Mouse (Mus musculus) adrenal gland, adult 18-20 months (tissue): Measurements from ENCODE around the gene Ceacam1. TPM values are rescaled to one million over a fixed set of nuclear protein-coding genes. Genes with fewer than 3 reads are reported as not detected.
"Not testable (repeated sequence)": the region's sequence is repeated elsewhere in the genome, so short reads cannot be mapped to it uniquely, and the experiment has no call there.

Experiments used
- DNase-seq, 2 experiments: peaks; one replicate each; pipeline ENCODE4 v3.0.0; 2021 to 2022; ENCODE audit warnings: low spot score in 2 of 2
- long read RNA-seq, 2 experiments: library from polyadenylated mRNA; stranded (forward); transcript quantifications; one replicate each; pipeline ENCODE4 v2.0.0; 2021
- total RNA-seq, 2 experiments: library from RNA; stranded (reverse); gene quantifications; 1 replicate in 1 of 2; 2 replicates in 1 of 2; pipeline ENCODE4 v1.2.3; 2021

Gene Ceacam1
- 10 to 100 TPM in 1 of 2 experiments, 1 to 10 TPM in 1; 9.3 to 34.6 TPM for total RNA-seq
- long read RNA-seq, experiment 1, partial matches to known transcripts, result 0 of 7 reads
- long read RNA-seq, experiment 1, other reads (novel, unspliced or antisense), result 1 of 7 reads
- long read RNA-seq, experiment 2, transcript Ceacam1-209 (6 exons, 1,061 nt), result major isoform, 5 of 21 reads
- long read RNA-seq, experiment 2, partial matches to known transcripts, result 8 of 21 reads
- long read RNA-seq, experiment 2, other reads (novel, unspliced or antisense), result 4 of 21 reads

GRCm38 (mm10) chr7:25477091-25477751 lies at the start of gene Ceacam1:
TSS of gene Ceacam1 (minus strand) at chr7:25477603.
- DNase-seq, result peak; percentile 41 to 52

- not testable (repeated sequence) for DNase-seq
Observed at GRCm38 (mm10) chr7:25516070-25516777, 38.8 kb upstream of the Ceacam1 start.

- not testable (repeated sequence) for DNase-seq
Observed at GRCm38 (mm10) chr7:25515667-25516066, 38.3 kb upstream of the Ceacam1 start.

- no peak for DNase-seq
Observed at GRCm38 (mm10) chr7:25509925-25510324, 32.5 kb upstream of the Ceacam1 start.

GRCm38 (mm10) chr7:25494649-25495048 lies 17.2 kb upstream of the Ceacam1 start:
- no peak for DNase-seq

GRCm38 (mm10) chr7:25490698-25491097 lies 13.3 kb upstream of the Ceacam1 start:
- DNase-seq, result not testable (repeated sequence)

- DNase-seq, result not testable (repeated sequence)
Observed at GRCm38 (mm10) chr7:25489382-25489781, 12.0 kb upstream of the Ceacam1 start.

- no peak for DNase-seq
Observed at GRCm38 (mm10) chr7:25486186-25486585, 8.8 kb upstream of the Ceacam1 start.

GRCm38 (mm10) chr7:25485061-25485460 lies 7.7 kb upstream of the Ceacam1 start:
- no peak for DNase-seq

- DNase-seq, result no peak
Observed at GRCm38 (mm10) chr7:25483133-25483735, 5.8 kb upstream of the Ceacam1 start.

GRCm38 (mm10) chr7:25480791-25481190 lies 3.4 kb upstream of the Ceacam1 start:
- DNase-seq, result not testable (repeated sequence)

- peak; percentile 49 for DNase-seq
Observed at GRCm38 (mm10) chr7:25479440-25479839, 2.0 kb upstream of the Ceacam1 start.

- not testable (repeated sequence) for DNase-seq
Observed at GRCm38 (mm10) chr7:25477752-25478093, 320 bp upstream of the Ceacam1 start.

GRCm38 (mm10) chr7:25471821-25472220 lies 5.6 kb downstream of the Ceacam1 start:
- not testable (repeated sequence) for DNase-seq

GRCm38 (mm10) chr7:25465586-25465985 lies 11.8 kb downstream of the Ceacam1 start:
- not testable (repeated sequence) for DNase-seq

- DNase-seq, result no peak
Observed at GRCm38 (mm10) chr7:25465010-25465409, 12.4 kb downstream of the Ceacam1 start.

GRCm38 (mm10) chr7:25462033-25462337 lies 15.4 kb downstream of the Ceacam1 start:
- DNase-seq, result not testable (repeated sequence)

GRCm38 (mm10) chr7:25461336-25462032 lies 15.9 kb downstream of the Ceacam1 start:
- DNase-seq, result not testable (repeated sequence)

- no peak for DNase-seq
Observed at GRCm38 (mm10) chr7:25452103-25452502, 25.3 kb downstream of the Ceacam1 start.

- no peak for DNase-seq
Observed at GRCm38 (mm10) chr7:25449913-25450890, 27.2 kb downstream of the Ceacam1 start.
